Mouse (Mus musculus) right cerebral cortex, adult 18-20 months (tissue): ENCODE measurements around the gene Pax4.
A peak's percentile ranks its signal among the peaks of the same experiment; 100 is the strongest.

Source experiments
- DNase-seq: peaks from one replicate; pipeline ENCODE4 v3.0.0; 2022; ENCODE audit warnings: mixed read lengths

Pax4 gene

GRCm38 (mm10) chr6:28431538-28431855 is 17.7 kb downstream of the Pax4 start:
- no peak for DNase-seq

- no peak for DNase-seq
These were observed 18.2 kb downstream of the Pax4 start for GRCm38 (mm10) chr6:28430795-28431537.

- no peak for DNase-seq
These were observed 19.3 kb downstream of the Pax4 start for GRCm38 (mm10) chr6:28429870-28430269.

GRCm38 (mm10) chr6:28428290-28428689 is 20.9 kb downstream of the Pax4 start, which contains the start of gene Gcc1:
Gene Gcc1 (minus strand): TSS chr6:28428390.
- DNase-seq = no peak

GRCm38 (mm10) chr6:28427096-28427839 is 21.9 kb downstream of the Pax4 start, which contains the start of gene Fscn3:
Gene Fscn3 (plus strand): TSS chr6:28427789.
- no peak for DNase-seq

- no peak for DNase-seq
These were observed 24.1 kb downstream of the Pax4 start for GRCm38 (mm10) chr6:28425019-28425418.

GRCm38 (mm10) chr6:28423767-28424695 is 25.1 kb downstream of the Pax4 start:
- peak; percentile 66 for DNase-seq

- DNase-seq = peak; percentile 93
These were observed 25.8 kb downstream of the Pax4 start, which contains the start of gene Arf5 for GRCm38 (mm10) chr6:28423313-28423712. Gene Arf5 (plus strand): TSS chr6:28423560.

GRCm38 (mm10) chr6:28422651-28423290 is 26.4 kb downstream of the Pax4 start:
- no peak for DNase-seq

- DNase-seq = peak; percentile 94
These were observed 27.6 kb downstream of the Pax4 start for GRCm38 (mm10) chr6:28421469-28422000.

- no peak for DNase-seq
These were observed 28.3 kb downstream of the Pax4 start for GRCm38 (mm10) chr6:28420865-28421264.

- DNase-seq = no peak
These were observed 28.8 kb downstream of the Pax4 start for GRCm38 (mm10) chr6:28420361-28420760.

GRCm38 (mm10) chr6:28419673-28420072 is 29.5 kb downstream of the Pax4 start:
- no peak for DNase-seq

GRCm38 (mm10) chr6:28418449-28418848 is 30.7 kb downstream of the Pax4 start:
- peak; percentile 63 for DNase-seq

- no peak for DNase-seq
These were observed 32.2 kb downstream of the Pax4 start for GRCm38 (mm10) chr6:28416981-28417380.

- DNase-seq = no peak
These were observed 37.9 kb downstream of the Pax4 start for GRCm38 (mm10) chr6:28411236-28411635.

GRCm38 (mm10) chr6:28410053-28410452 is 39.1 kb downstream of the Pax4 start:
- no peak for DNase-seq

GRCm38 (mm10) chr6:28399791-28400190 is 49.4 kb downstream of the Pax4 start:
- DNase-seq = no peak

GRCm38 (mm10) chr6:28398726-28399125 is 50.4 kb downstream of the Pax4 start:
- DNase-seq = no peak

- DNase-seq = no peak
These were observed 51.4 kb downstream of the Pax4 start, which contains the start of gene Zfp800 for GRCm38 (mm10) chr6:28397681-28398203. Gene Zfp800 (minus strand): TSS chr6:28398005.

- no peak for DNase-seq
These were observed 52.2 kb downstream of the Pax4 start for GRCm38 (mm10) chr6:28396853-28397457.
